Mouse (Mus musculus) stomach, embryonic 16.5 days (tissue): ENCODE results near the gene Per2. TPM values are rescaled to one million over a fixed set of nuclear protein-coding genes. Genes with fewer than 3 reads are reported as not detected.

Source experiments
- polyA plus RNA-seq: library from polyadenylated mRNA; unstranded; fragments of >200 nt; fragmentation: Nextera tagmentation; extraction: Ambion mirVana; gene quantifications from 2 replicates; pipeline ENCODE4 v1.2.1, GENCODE M21; 2015

The Per2 gene
- polyA plus RNA-seq, 1 experiment from 2014 or later: 7.7 TPM

Other genes starting within 250 kb of the Per2 start
- gene Ube2f, start 209.0 kb downstream of the Per2 start, polyA plus RNA-seq: 66.6 and 69.3 TPM in 2 replicates
- 18.1 and 18.2 TPM in 2 replicates for gene Scly, start 161.0 kb downstream of the Per2 start, polyA plus RNA-seq
- 0.03 TPM in 1 of 2 replicates, not detected in the other for gene Espnl, start 137.2 kb downstream of the Per2 start, polyA plus RNA-seq
- 0.37 and 2.6 TPM in 2 replicates for gene Klhl30, start 108.3 kb downstream of the Per2 start, polyA plus RNA-seq
- 2.1 and 3.6 TPM in 2 replicates for gene Erfe, start 92.9 kb downstream of the Per2 start, polyA plus RNA-seq
- 113 and 115 TPM in 2 replicates for gene Ilkap, start 60.5 kb downstream of the Per2 start, polyA plus RNA-seq
- gene Hes6, start 45.3 kb downstream of the Per2 start, polyA plus RNA-seq: 58.6 and 67.2 TPM in 2 replicates
- 7.3 and 7.9 TPM in 2 replicates for gene Traf3ip1, start 35.3 kb upstream of the Per2 start, polyA plus RNA-seq
- gene Asb1, start 81.2 kb upstream of the Per2 start, polyA plus RNA-seq: 3.8 and 5.2 TPM in 2 replicates